ENCODE assay signal across 8 mouse cellular contexts in genomic region chr11:78696777-78697752, GRCm38 (mm10). TPM values are rescaled to one million over a fixed set of nuclear protein-coding genes. Genes with fewer than 3 reads are reported as not detected.
A peak's percentile ranks its signal among the peaks of the same experiment; 100 is the strongest.
DNase-seq lines count a peak whose midpoint lies in the region; ATAC-seq lines count a peak whose summit lies in the region.

TSS of gene Nlk (minus strand) at chr11:78697373.

- H3K4me2 ChIP-seq in hindbrain, embryonic 12.5 days (replicated peaks), result peak within 1 kb of the TSS; percentile 80

- peak within 1 kb of the TSS; percentile 92 for H3K9ac ChIP-seq in hindbrain, embryonic 12.5 days

- under 1% methylated on average over 54 of the region's 65 CpGs for WGBS in hindbrain, embryonic 12.5 days

- 0 out of 2 replicates have a peak, but pooled peaks cover 3% of the 10 kb centered on the region for H3K27me3 ChIP-seq in hindbrain, embryonic 12.5 days

- H3K36me3 ChIP-seq in hindbrain, embryonic 12.5 days, result no peaks in the 10 kb centered on the region

- peak; percentile 99 for DNase-seq in NIH3T3 (ENCODE audit: low read depth)
- DNase-seq in cerebellum, postnatal 10 days, result peak; percentile 99 to 100
- peak; percentile 99 to 100 for DNase-seq in frontal cortex, postnatal 10 days (ENCODE audit: low spot score in 2 of 2)
- DNase-seq in layer of hippocampus, postnatal 14 days (ENCODE audit: low spot score in 2 of 2), result peak; percentile 98 to 100
- peak; percentile 99 for DNase-seq in lung, postnatal 14 days
- peak; percentile 99 for DNase-seq in retina, adult 2 months (ENCODE audit: low read depth, low spot score)
- DNase-seq in thymus, postnatal 36 days, result peak; percentile 97 to 99

- no peaks in the 10 kb centered on the region for H3K9me3 ChIP-seq in hindbrain, embryonic 12.5 days (replicated peaks)

- H3K4me3 ChIP-seq in hindbrain, embryonic 12.5 days, result peak within 1 kb of the TSS; percentile 87

- ATAC-seq in hindbrain, embryonic 12.5 days (ENCODE audit: low FRiP score), result peak; percentile 100

- peak within 1 kb of the TSS; percentile 92 for H3K27ac ChIP-seq in hindbrain, embryonic 12.5 days

- H3K4me1 ChIP-seq in hindbrain, embryonic 12.5 days, result peaks cover 33% of the 10 kb centered on the region

RNA-seq across cellular contexts. Expression of gene Nlk, which starts in this region (rescaled TPM):
- polyA plus RNA-seq in hindbrain, embryonic 12.5 days (2016; fragmentation: Nextera tagmentation; extraction: Ambion mirVana), result 25.3 and 26.6 TPM in 2 replicates
- 10 to 100 TPM; 38.3 to 41.4 TPM for total RNA-seq in layer of hippocampus, postnatal 14 days (2021)

Comparison
In these comparisons a context has a peak if more than half of its experiments do, and no peak if none do; other contexts are left out.
1. Peak in every context shown above with its lines: DNase-seq, ATAC-seq, H3K4me3 ChIP-seq and H3K27ac ChIP-seq.